Mouse (Mus musculus) effector memory CD4-positive, alpha-beta T cell, adult 5 months (primary cell): ENCODE measurements around the gene Ltn1. TPM values are rescaled to one million over a fixed set of nuclear protein-coding genes. Genes with fewer than 3 reads are reported as not detected.

Experiments used
- polyA plus RNA-seq: library from polyadenylated mRNA; unstranded; fragments of 100-300 nt; shearing (Covaris generic); gene quantifications from one replicate; pipeline ENCODE4 v1.2.1, GENCODE M21; 2017

Gene Ltn1
- polyA plus RNA-seq = 43.2 TPM

DNA sequence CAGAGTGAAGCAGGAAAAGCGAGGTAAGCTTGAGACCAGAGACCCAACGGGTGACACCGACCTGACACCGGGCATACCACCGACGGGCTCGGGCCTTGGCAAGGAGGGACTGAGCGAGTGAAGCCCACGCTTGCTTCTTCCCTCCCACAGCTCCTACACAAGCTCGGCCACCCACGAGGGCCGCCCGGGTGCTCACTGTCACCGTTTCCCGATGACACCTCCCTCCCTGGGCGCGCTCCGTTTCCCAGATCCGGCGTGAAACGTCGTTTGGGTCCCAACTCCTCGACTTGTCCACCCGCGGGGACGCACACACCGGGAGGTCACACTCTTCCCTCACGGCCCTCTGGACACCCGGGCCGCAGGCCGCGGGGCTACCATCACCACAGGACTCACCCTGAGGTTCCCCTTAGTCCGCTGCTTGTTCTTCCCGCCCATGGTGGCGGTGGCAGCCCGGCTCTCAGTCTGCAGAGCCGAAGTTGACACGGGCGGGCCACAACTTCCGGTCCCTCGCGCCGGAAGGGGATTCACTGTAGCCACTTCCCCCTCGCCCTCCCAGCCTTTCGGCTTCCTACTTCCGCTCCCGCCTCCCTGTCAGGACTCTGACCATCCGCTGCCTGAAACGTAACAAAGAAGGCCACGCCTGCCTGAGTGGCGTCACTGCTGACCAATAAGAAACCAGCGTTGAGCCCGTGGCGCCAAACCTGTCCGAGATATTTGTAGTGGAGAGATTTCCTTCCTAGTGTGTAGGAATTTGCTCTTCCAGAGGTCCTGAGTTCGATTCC lies at the start of gene Ltn1:
Gene Ltn1, minus strand, starts transcription at position 580 of the 782 bp plus-strand sequence.

DNA sequence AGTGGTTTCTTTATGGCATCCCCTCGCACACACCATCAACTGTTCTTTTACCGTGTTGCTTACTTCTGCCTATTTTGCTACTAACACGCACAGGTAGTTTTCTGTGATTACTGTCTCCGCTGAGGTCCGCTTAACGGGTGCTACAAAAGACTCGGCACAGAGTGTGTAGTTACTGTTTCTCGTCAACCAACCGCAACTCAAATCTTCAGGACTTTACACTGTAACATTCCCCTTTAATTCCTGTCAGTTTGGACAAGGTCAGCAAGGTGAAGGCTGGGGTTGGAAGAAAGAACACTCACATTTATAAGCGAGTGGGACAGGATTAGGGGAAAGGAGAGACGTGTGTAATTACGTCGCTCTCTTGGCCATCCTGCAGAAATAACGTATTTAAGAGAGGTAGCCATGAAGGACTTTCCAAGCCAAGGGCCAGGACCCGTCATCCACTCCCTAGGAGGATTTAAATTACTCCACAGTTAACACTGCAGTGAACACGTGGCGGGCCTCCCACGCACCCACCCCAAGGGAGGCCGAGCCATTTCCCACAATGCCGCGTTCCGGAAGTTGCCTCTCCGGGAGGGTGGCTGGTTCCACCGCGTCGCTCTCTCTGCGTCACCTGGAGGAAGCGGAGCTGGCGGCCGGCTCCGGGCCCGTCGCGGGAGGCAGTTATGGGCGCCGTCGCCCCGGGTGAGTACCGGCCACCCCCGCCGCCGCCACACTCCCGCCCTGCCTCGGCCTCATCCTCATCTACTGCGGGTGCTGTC lies 22.2 kb upstream of the Ltn1 start, which contains the start of gene Usp16:
Gene Usp16, plus strand, starts transcription at position 285 of the 761 bp plus-strand sequence.

DNA sequence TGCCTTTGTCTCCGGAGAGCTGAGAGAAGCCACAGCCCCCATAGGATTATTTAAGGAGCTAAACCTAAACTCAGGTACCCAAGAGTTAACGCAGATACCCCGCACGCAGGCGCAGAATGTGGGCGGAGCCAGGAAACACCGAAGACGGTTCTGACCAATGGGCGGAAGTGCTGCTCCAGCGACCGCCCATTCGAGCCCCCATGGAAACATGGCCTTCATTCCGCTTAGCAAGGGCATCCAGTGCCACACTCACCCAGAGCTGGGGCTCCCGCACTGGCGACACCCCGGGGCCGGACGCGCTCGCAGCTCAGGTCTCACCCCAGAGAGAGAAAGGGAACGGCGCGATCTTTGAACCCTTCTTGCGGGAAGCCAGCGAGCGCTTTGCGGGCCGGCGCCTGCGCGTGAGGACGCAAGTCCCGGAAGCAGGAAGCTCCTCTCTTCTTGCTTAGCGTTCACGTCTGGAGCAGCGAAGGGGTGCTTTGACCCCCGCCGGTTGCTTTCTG lies 7.8 kb upstream of the Ltn1 start, which contains the start of gene Rwdd2b:
Gene Rwdd2b, minus strand, starts transcription at position 390 of the 503 bp plus-strand sequence.

DNA sequence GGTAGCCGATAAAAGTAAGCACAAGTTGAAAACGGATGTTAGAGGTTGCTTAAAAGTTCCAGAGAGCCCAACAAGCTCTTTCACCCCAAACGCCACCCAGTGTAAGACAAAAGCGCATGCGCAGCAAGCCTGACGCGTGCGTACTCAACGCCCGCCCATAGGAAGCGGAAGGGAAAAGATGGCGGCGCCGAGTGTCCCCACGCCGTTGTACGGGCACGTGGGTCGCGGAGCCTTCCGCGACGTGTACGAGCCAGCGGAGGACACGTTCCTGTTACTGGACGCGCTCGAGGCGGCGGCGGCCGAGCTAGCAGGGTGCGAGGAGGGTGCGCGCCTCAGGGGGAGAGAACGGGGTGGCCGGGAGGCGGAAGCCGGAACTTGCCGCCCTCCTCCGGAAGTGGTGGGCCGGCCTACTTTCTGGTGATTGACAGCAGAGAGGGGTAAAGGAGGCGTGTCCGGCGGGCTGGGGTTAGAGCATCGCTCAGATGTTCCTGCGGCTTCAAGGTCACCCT lies 78.3 kb downstream of the Ltn1 start, which contains the start of gene N6amt1:
Gene N6amt1, plus strand, starts transcription at position 111 of the 509 bp plus-strand sequence.

Other genes starting within 250 kb of the Ltn1 start
- 13.9 TPM for gene N6amt1, start 78.4 kb downstream of the Ltn1 start, polyA plus RNA-seq
- 7.1 TPM for gene Rwdd2b, start 8.0 kb upstream of the Ltn1 start, polyA plus RNA-seq
- gene Usp16, start 22.1 kb upstream of the Ltn1 start, polyA plus RNA-seq = 109 TPM
- gene Cct8, start 63.3 kb upstream of the Ltn1 start, polyA plus RNA-seq = 251 TPM
- not detected for gene Map3k7cl, start 120.7 kb upstream of the Ltn1 start, polyA plus RNA-seq